Mouse (Mus musculus) olfactory bulb, adult 2 months (tissue): Measurements from ENCODE around the gene Bhlha9. TPM values are rescaled to one million over a fixed set of nuclear protein-coding genes. Genes with fewer than 3 reads are reported as not detected.

Experiments used
- H3K27ac ChIP-seq: fragments of 200-500 bp; 2 replicates; pipeline ENCODE4 v1.5.1; 2012; ENCODE audit warnings: low read depth, low read length; ENCODE audit not compliant: insufficient read depth
- H3K4me1 ChIP-seq: fragments of 200-500 bp; 2 replicates; pipeline ENCODE4 v1.6.1; 2012; ENCODE audit warnings: low read length; ENCODE audit not compliant: control insufficient read depth, insufficient read depth
- H3K4me3 ChIP-seq: fragments of 200-500 bp; 2 replicates; pipeline ENCODE4 v1.5.1; 2012; ENCODE audit warnings: mild to moderate bottlenecking, low read depth, low read length, moderate library complexity; ENCODE audit not compliant: insufficient read depth
- CTCF ChIP-seq: fragments of 200-500 bp; IDR thresholded peaks from 2 replicates; pipeline ENCODE4 v1.5.1; 2012; ENCODE audit warnings: low read depth, mild to moderate bottlenecking, low read length, moderate library complexity; ENCODE audit not compliant: insufficient read depth
- POLR2A ChIP-seq: fragments of 200-500 bp; IDR thresholded peaks from 2 replicates; pipeline ENCODE4 v1.6.1; 2012; ENCODE audit warnings: mild to moderate bottlenecking, low read depth, low read length, moderate library complexity; ENCODE audit not compliant: insufficient read depth
- WGBS: fragments of 180-500 bp; shearing (Covaris S2); methylation state at CpG from one replicate; pipeline ENCODE4 v1.1.7; 2018; 5-methylcytosine and 5-hydroxymethylcytosine counted together
- polyA plus RNA-seq: library from polyadenylated mRNA; stranded (reverse); fragments of >200 nt; gene quantifications from 2 replicates; pipeline ENCODE4 v1.2.4, GENCODE M21; 2012; ENCODE audit warnings: low replicate concordance; ENCODE audit not compliant: missing spikeins, insufficient read depth, insufficient read length

Bhlha9 gene
- polyA plus RNA-seq: not detected in 2 replicates

DNA sequence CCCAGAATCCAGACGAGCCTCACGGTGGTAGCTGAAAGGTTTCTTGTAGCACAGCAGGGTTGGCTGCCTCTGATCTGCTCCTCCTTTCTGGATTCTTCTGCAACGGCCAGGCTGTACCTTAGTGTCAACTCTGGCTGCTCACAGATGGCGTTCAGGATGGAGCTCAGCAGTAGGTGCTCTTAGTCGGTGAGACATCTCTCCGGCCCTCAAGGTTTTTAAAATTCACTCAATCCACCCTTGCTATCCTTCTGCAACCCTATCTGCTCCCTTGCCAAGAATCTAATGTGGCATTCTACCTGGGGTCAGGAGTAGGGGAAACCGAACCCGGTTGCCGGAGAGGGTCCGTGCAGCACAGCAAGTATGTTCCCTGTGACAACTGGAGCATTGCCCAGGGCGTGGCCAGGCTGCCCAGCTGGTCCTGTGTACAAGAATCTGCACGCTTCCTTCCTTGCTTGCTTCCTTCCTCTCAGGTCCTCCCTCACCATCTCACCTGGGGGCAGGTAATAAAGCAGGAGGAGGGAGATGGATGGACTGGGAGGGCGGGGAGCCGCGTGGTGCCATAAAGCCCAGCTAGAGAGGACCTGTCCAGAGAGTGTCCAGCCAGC is at the start of gene Bhlha9:
Gene Bhlha9 (plus strand): TSS at position 600 of the 605 bp plus-strand sequence.
- WGBS: 83% methylated on average over 15 of the region's 15 CpGs
- Histone ChIP-seq H3K4me3 (peak within 1 kb of the TSS; percentile 39), H3K4me1 (peaks cover 14% of the 10 kb centered on the region), H3K27ac (no peak within 1 kb of the TSS)
- TF ChIP-seq CTCF (no peak), POLR2A (no peak)

- WGBS: under 1% methylated on average over 66 of the region's 66 CpGs
- H3K4me1 ChIP-seq: peaks cover 17% of the 10 kb centered on the region
- H3K27ac ChIP-seq: no peak overlapping the region
- TF ChIP-seq POLR2A (no peak), CTCF (no peak)
- peak overlapping the region; percentile 61 for H3K4me3 ChIP-seq
Observed at GRCm38 (mm10) chr11:76622566-76623205, 49.6 kb upstream of the Bhlha9 start.

DNA sequence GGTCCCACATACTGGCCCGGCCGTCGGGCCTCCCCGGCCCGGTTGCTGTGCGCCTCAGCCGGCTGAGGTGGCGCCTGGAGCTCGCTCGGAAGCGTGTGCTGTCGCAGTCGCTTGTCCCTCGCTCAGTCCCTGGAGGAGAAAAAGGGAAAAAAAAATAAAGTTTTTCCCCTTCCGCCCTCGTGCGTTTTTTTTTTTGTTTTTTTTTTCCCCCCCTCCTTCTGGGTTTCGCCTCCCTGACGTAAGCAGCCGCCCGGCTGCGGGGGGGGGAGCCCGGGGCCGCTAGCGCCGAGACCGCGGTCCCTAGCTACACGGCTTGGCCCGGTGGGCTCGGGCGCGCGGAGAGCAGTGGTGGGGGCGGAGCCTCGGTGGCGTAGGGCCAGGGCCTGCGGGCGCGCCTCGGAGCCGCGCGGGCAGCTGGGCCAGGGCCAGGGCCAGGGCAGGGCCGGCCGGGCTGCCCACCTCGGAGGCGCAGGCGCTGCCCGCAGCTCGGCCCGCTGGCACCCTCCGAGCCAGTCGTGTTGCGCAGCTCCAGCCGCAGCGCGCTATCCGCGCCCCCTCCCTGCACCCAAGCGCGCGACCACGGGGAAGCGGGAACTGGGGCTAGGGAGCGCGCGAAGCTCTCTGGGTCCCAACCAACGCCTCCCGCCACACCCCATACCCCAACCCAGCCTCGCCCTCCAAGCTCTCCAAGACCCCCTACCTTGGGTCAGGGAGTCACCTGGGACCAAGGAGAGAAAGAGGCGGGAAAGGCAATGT is 48.9 kb upstream of the Bhlha9 start:
- H3K4me3 ChIP-seq: peak overlapping the region; percentile 61
- 2% methylated on average over 70 of the region's 72 CpGs for WGBS
- no peak for TF ChIP-seq POLR2A
- no peak for TF ChIP-seq CTCF
- H3K27ac ChIP-seq: no peak overlapping the region
- peaks cover 17% of the 10 kb centered on the region for H3K4me1 ChIP-seq

- H3K4me3 ChIP-seq: no peak overlapping the region
- 64% methylated on average over 10 of the region's 10 CpGs for WGBS
- TF ChIP-seq CTCF (no peak), POLR2A (no peak)
Observed at GRCm38 (mm10) chr11:76624071-76624470, 48.2 kb upstream of the Bhlha9 start.

DNA sequence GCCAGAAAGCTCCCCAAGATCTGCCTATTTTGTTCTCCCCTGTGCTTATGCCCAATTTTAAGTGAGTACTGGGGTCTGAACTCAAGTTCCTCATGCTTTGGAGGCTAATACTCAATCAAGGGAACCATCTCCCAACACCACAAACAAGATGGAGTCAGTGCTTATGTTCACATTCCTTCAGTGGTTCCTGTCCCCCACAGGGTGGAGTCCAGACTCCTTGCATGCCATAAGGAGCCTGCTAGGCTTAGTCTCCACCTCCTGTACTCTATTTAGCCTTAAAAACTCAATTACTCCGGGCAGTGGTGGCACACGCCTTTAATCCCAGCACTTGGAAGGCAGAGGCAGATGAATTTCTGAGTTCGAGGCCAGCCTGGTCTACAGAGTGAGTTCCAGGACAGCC is 47.4 kb upstream of the Bhlha9 start:
- WGBS: 88% methylated on average over 3 of the region's 3 CpGs
- Histone ChIP-seq H3K4me3 (no peak overlapping the region), H3K27ac (no peak overlapping the region), H3K4me1 (peaks cover 17% of the 10 kb centered on the region)
- TF ChIP-seq POLR2A (no peak), CTCF (no peak)

More at GRCm38 (mm10) chr11:76624071-76624470, 48.2 kb upstream of the Bhlha9 start:
- Histone ChIP-seq H3K27ac (no peak overlapping the region), H3K4me1 (peaks cover 17% of the 10 kb centered on the region)

DNA sequence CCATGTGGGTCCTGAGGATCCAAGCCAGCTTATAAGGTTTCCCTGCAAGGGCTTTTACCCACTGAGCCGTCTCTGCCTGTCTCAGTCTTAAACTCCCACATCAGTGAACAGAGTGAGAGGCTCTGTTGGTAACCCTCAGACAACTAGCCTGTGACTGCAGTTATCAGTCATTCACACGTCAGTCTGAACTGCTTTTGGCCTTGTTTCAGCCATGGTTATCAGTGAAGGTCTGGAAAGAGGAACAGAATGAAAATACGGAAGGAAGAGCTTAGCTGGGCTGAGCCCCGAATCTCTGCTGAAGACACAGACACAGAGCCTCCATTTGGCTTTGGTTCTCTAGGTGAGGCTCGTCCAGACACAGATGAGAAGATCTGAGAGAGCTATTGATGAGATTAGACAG is 43.7 kb upstream of the Bhlha9 start:
- H3K4me1 ChIP-seq: peaks cover 2% of the 10 kb centered on the region; the same call in 1 of the 2 replicates
- TF ChIP-seq CTCF: no peak
- no peak for TF ChIP-seq POLR2A
- no peak overlapping the region for H3K27ac ChIP-seq
- H3K4me3 ChIP-seq: no peak overlapping the region
- 88% methylated on average over 5 of the region's 5 CpGs for WGBS

DNA sequence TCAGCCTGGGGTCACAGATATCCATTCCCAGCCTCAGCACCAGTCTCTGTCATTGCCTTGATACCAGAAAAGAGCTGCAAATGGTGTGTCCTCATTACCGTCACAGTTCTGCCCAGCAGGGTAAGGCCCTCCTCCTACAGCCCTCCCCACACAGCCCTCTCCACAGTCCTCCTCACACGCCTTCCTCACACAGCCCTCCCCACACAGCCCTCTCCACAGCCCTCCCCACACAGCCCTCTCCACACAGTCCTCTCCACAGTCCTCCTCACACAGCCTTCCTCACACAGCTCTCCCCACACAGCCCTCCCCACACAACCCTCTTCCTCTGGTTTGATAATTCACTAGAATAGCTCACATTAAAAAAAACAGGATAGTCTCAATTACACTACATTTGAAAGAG is 42.2 kb upstream of the Bhlha9 start:
- no peaks in the 10 kb centered on the region for H3K4me1 ChIP-seq
- no peak overlapping the region for H3K4me3 ChIP-seq
- 59% methylated on average over 2 of the region's 2 CpGs for WGBS
- TF ChIP-seq POLR2A (no peak), CTCF (no peak)
- H3K27ac ChIP-seq: no peak overlapping the region

DNA sequence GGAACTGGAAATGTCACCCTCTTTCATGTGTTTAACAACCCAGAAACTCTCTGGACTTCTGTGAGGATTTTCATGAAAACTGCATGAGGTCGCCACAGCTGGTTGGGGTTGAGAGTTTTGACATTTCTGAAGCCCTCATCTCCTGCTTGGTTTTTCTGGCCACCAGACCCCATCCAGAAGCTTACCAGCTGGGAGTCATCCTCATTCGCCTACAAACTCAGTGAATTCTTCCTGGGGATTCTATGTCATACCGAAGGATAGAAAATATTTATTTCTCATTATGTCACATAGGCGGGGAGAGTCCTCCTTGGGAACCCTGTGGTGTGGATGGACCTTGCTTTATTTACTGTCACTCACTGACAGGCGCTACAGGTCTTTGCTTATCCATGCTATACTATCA is 41.8 kb upstream of the Bhlha9 start:
- Histone ChIP-seq H3K4me3 (no peak overlapping the region), H3K27ac (no peak overlapping the region), H3K4me1 (no peaks in the 10 kb centered on the region)
- 88% methylated on average over 5 of the region's 5 CpGs for WGBS
- TF ChIP-seq CTCF (no peak), POLR2A (no peak)

- Histone ChIP-seq H3K4me1 (no peaks in the 10 kb centered on the region), H3K27ac (no peak overlapping the region), H3K4me3 (no peak overlapping the region)
- TF ChIP-seq CTCF (no peak), POLR2A (no peak)
- WGBS: 81% methylated on average over 17 of the region's 17 CpGs
Observed at GRCm38 (mm10) chr11:76639269-76639985, 32.8 kb upstream of the Bhlha9 start.
